Mouse (Mus musculus) left cerebral cortex, postnatal 14 days (tissue): ENCODE results near the gene Grin2b. TPM values are rescaled to one million over a fixed set of nuclear protein-coding genes. Genes with fewer than 3 reads are reported as not detected.

Source experiments
- DNase-seq, 2 experiments: peaks; one replicate each; pipeline ENCODE4 v3.0.0; 2021 to 2022; ENCODE audit warnings: low spot score in 2 of 2, mixed read lengths in 1 of 2
- intact Hi-C: fragments of 180-260 bp; cut with DNase I; formaldehyde crosslinking; loops from one replicate; pipeline ENCODE4 v1.15.1; 2025
- microRNA-seq, 2 experiments: library from miRNA; unstranded; fragments of <30 nt; microRNA quantifications; one replicate each; pipeline ENCODE4 v1.2.0; 2022
- total RNA-seq, 2 experiments: library from RNA; stranded (reverse); gene quantifications; 2 replicates each; pipeline ENCODE4 v1.2.3; 2021

Gene Grin2b
- total RNA-seq, 2 experiments from 2014 or later: 328 to 355 TPM

GRCm38 (mm10) chr6:135674380-135674779 lies 498.9 kb downstream of the Grin2b start:
- intact Hi-C loops: no loop called here
- no peak for DNase-seq

- intact Hi-C loops: no loop called here
- DNase-seq: no peak
Measured at GRCm38 (mm10) chr6:135672003-135672402, 501.3 kb downstream of the Grin2b start.

Small RNAs within 50 kb of the gene (microRNA-seq; reads per million reads assigned to microRNA genes)
- gene Gm22892: 0 reads per million in 2 experiments

Other genes with a start within 250 kb of the Grin2b start
- not detected for gene Gm8994, start 154.0 kb upstream of the Grin2b start, total RNA-seq
- gene E330021D16Rik, start 242.1 kb upstream of the Grin2b start, total RNA-seq: not detected